Mouse (Mus musculus) small intestine, adult 2 months (tissue): ENCODE measurements at regions not wholly inside any gene's neighbourhood (a gene's known extent, or its start where the extent isn't known, plus 50 kb on each side); places are given as distances from the start of the nearest gene placed in this dataset.

Experiments used
- H3K27ac ChIP-seq: fragments of 200-500 bp; 2 replicates; pipeline ENCODE4 v1.5.1; 2012; ENCODE audit warnings: low read depth, low read length, control low read depth, inconsistent platforms; ENCODE audit not compliant: insufficient read depth
- H3K27me3 ChIP-seq: fragments of 200-500 bp; 2 replicates; pipeline ENCODE4 v1.6.1; 2012; ENCODE audit warnings: mild to moderate bottlenecking, moderate library complexity, low read length, inconsistent platforms; ENCODE audit not compliant: control insufficient read depth, insufficient read depth
- H3K36me3 ChIP-seq: fragments of 200-500 bp; 2 replicates; pipeline ENCODE4 v1.6.1; 2012; ENCODE audit warnings: mild to moderate bottlenecking, low read length, control low read depth, inconsistent platforms; ENCODE audit not compliant: control insufficient read depth, insufficient read depth
- H3K4me1 ChIP-seq: fragments of 200-500 bp; 2 replicates; pipeline ENCODE4 v1.6.1; 2012; ENCODE audit warnings: low read length, inconsistent platforms, mixed read lengths; ENCODE audit not compliant: control insufficient read depth, insufficient read depth, insufficient read length
- H3K4me3 ChIP-seq: fragments of 200-500 bp; 2 replicates; pipeline ENCODE4 v1.5.1; 2012; ENCODE audit warnings: low read depth, mild to moderate bottlenecking, control low read depth, inconsistent platforms, low read length, moderate library complexity
- CTCF ChIP-seq: fragments of 200-500 bp; IDR thresholded peaks from 2 replicates; pipeline ENCODE4 v1.5.1; 2012; ENCODE audit warnings: low read depth, mild to moderate bottlenecking, control low read depth, inconsistent platforms, low read length, moderate library complexity, mixed read lengths; ENCODE audit not compliant: insufficient replicate concordance, insufficient read length; ENCODE audit errors: extremely low read depth
- POLR2A ChIP-seq: fragments of 200-500 bp; IDR thresholded peaks from 2 replicates; pipeline ENCODE4 v1.6.1; 2012; ENCODE audit warnings: low read depth, mild to moderate bottlenecking, control low read depth, inconsistent platforms, low read length, moderate library complexity
- WGBS: fragments of 180-500 bp; shearing (Covaris S2); methylation state at CpG from one replicate; pipeline ENCODE4 v1.1.7; 2018; 5-methylcytosine and 5-hydroxymethylcytosine counted together

- Histone ChIP-seq H3K27ac (no peak overlapping the region), H3K27me3 (no peaks in the 10 kb centered on the region), H3K36me3 (no peaks in the 10 kb centered on the region), H3K4me3 (no peak overlapping the region), H3K4me1 (no peaks in the 10 kb centered on the region)
- WGBS = 59% methylated on average over 4 of the region's 4 CpGs
- TF ChIP-seq POLR2A (no peak), CTCF (no peak)
Measured at GRCm38 (mm10) chr4:56106962-56107361, 574.7 kb upstream of the Klf4 start.

- no peaks in the 10 kb centered on the region for H3K36me3 ChIP-seq
- TF ChIP-seq CTCF = no peak
- no peak for TF ChIP-seq POLR2A
- H3K4me3 ChIP-seq = no peak overlapping the region
- H3K27ac ChIP-seq = no peak overlapping the region
- no peaks in the 10 kb centered on the region for H3K4me1 ChIP-seq
- 76% methylated on average over 3 of the region's 3 CpGs for WGBS
- H3K27me3 ChIP-seq = no peaks in the 10 kb centered on the region
Measured at GRCm38 (mm10) chr4:56102314-56102713, 570.0 kb upstream of the Klf4 start.

DNA sequence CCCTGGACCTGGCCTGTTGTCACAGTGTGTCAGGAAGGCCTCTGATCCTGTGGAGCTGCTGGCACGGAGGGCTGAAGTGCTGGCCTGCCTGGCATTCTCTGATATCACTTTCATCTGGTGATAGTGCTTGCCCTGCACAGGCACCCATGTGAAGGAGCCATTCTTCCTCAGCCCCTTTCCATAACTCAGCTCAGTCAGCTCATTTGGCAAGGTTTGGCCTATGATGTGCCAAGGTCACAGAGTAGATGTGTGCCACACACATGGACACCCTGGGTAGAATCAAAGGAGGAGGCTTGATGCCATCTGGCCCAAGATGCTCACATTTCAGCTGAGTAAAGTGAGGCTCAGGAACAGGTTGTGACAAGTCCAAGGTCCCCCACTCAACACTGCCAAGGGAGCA lies 558.5 kb upstream of the Klf4 start:
- no peaks in the 10 kb centered on the region for H3K27me3 ChIP-seq
- no peak overlapping the region for H3K27ac ChIP-seq
- TF ChIP-seq POLR2A = no peak
- TF ChIP-seq CTCF = no peak
- H3K4me3 ChIP-seq = no peak overlapping the region
- WGBS = 50% methylated on average over 1 of the region's 1 CpGs
- no peaks in the 10 kb centered on the region for H3K36me3 ChIP-seq
- H3K4me1 ChIP-seq = no peaks in the 10 kb centered on the region

- Histone ChIP-seq H3K27me3 (no peaks in the 10 kb centered on the region), H3K4me3 (no peak overlapping the region), H3K27ac (no peak overlapping the region), H3K4me1 (no peaks in the 10 kb centered on the region), H3K36me3 (no peaks in the 10 kb centered on the region)
- TF ChIP-seq POLR2A (no peak), CTCF (no peak)
- 85% methylated on average over 4 of the region's 4 CpGs for WGBS
Measured at GRCm38 (mm10) chr4:56088701-56089100, 556.4 kb upstream of the Klf4 start.

GRCm38 (mm10) chr4:56086306-56086705 lies 554.0 kb upstream of the Klf4 start:
- Histone ChIP-seq H3K27ac (no peak overlapping the region), H3K4me3 (no peak overlapping the region), H3K27me3 (no peaks in the 10 kb centered on the region), H3K4me1 (no peaks in the 10 kb centered on the region), H3K36me3 (no peaks in the 10 kb centered on the region)
- TF ChIP-seq CTCF (no peak), POLR2A (no peak)

DNA sequence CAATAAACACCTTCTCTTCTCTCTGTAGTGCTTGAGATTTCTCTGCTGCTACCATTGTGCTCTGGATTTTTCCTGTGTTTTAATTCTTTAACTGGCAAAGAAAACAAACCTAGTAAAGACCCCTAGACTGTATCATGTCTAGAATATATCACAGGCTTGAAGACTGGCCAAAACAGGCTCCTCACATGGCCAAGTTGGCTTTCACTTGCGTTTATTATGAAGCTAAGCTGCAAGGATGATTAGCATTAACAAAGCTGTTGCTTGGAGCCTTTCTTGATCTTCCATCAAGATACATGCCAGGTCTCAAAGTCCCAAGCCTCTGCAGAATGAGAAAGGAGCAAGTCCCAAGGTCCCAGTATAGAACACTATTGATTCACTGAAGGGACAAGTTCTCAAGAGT lies 551.9 kb upstream of the Klf4 start:
- H3K27ac ChIP-seq = no peak overlapping the region
- H3K36me3 ChIP-seq = no peaks in the 10 kb centered on the region
- no peak overlapping the region for H3K4me3 ChIP-seq
- no peaks in the 10 kb centered on the region for H3K4me1 ChIP-seq
- H3K27me3 ChIP-seq = no peaks in the 10 kb centered on the region
- TF ChIP-seq POLR2A (no peak), CTCF (no peak)
- WGBS = 74% methylated on average over 1 of the region's 1 CpGs

DNA sequence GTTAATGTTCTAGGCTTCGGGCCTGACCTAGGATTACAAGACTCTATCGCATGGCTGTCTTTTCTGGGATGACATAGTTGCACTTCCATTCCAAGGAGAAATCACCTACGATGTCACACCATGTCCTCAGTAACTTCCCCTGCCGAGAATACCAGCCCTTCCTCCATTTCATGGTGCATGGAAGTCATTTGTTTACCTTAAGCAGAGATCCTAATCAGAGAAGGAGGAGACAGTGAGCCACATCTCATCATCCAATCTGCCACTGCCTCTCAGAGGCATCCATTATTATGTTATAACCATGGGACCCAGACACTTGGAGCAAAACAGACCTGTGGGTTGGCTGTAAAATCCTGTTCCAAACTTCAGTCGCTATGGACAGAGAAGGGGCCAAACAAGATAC lies 550.1 kb upstream of the Klf4 start:
- 68% methylated on average over 5 of the region's 5 CpGs for WGBS
- H3K4me3 ChIP-seq = no peak overlapping the region
- H3K27ac ChIP-seq = no peak overlapping the region
- TF ChIP-seq CTCF (no peak), POLR2A (no peak)
- H3K27me3 ChIP-seq = no peaks in the 10 kb centered on the region
- no peaks in the 10 kb centered on the region for H3K36me3 ChIP-seq
- H3K4me1 ChIP-seq = no peaks in the 10 kb centered on the region

GRCm38 (mm10) chr4:56080960-56081359 lies 548.7 kb upstream of the Klf4 start:
- Histone ChIP-seq H3K27me3 (no peaks in the 10 kb centered on the region), H3K4me3 (no peak overlapping the region), H3K27ac (no peak overlapping the region), H3K36me3 (no peaks in the 10 kb centered on the region), H3K4me1 (no peaks in the 10 kb centered on the region)
- TF ChIP-seq CTCF (no peak), POLR2A (no peak)
- 68% methylated on average over 3 of the region's 3 CpGs for WGBS
